Mouse (Mus musculus) testis, adult 2 months (tissue): ENCODE data around the gene Gm21969. TPM values are rescaled to one million over a fixed set of nuclear protein-coding genes. Genes with fewer than 3 reads are reported as not detected.

Experiments
- H3K27ac ChIP-seq: fragments of 200-500 bp; 2 replicates; pipeline ENCODE4 v1.5.1; 2012; ENCODE audit warnings: low read depth, low read length; ENCODE audit not compliant: control insufficient read depth, insufficient read depth
- H3K27me3 ChIP-seq: fragments of 200-500 bp; 2 replicates; pipeline ENCODE4 v1.6.1; 2012; ENCODE audit warnings: mild to moderate bottlenecking, low read length, moderate library complexity; ENCODE audit not compliant: control insufficient read depth, insufficient read depth
- H3K36me3 ChIP-seq: fragments of 200-500 bp; 2 replicates; pipeline ENCODE4 v1.6.1; 2012; ENCODE audit warnings: mild to moderate bottlenecking, low read length; ENCODE audit not compliant: control insufficient read depth, insufficient read depth
- H3K4me1 ChIP-seq: fragments of 200-500 bp; 2 replicates; pipeline ENCODE4 v1.6.1; 2012; ENCODE audit warnings: low read length; ENCODE audit not compliant: control insufficient read depth, insufficient read depth
- H3K4me3 ChIP-seq: fragments of 200-500 bp; 2 replicates; pipeline ENCODE4 v1.5.1; 2012; ENCODE audit warnings: low read depth, mild to moderate bottlenecking, low read length, moderate library complexity, mixed read lengths; ENCODE audit not compliant: control insufficient read depth
- CTCF ChIP-seq: fragments of 200-500 bp; IDR thresholded peaks from 2 replicates; pipeline ENCODE4 v1.5.1; 2012; ENCODE audit warnings: low read depth, mild to moderate bottlenecking, inconsistent platforms, low read length, moderate library complexity; ENCODE audit not compliant: control insufficient read depth, insufficient read depth, insufficient replicate concordance
- POLR2A ChIP-seq: fragments of 200-500 bp; IDR thresholded peaks from 2 replicates; pipeline ENCODE4 v1.6.1; 2012; ENCODE audit warnings: low read depth, mild to moderate bottlenecking, inconsistent platforms, low read length, moderate library complexity; ENCODE audit not compliant: control insufficient read depth
- polyA plus RNA-seq: library from polyadenylated mRNA; depleted of rRNA; stranded (reverse); fragments of >200 nt; gene quantifications from 2 replicates; pipeline ENCODE4 v1.2.3, GENCODE M21; 2012

Gm21969 gene
- polyA plus RNA-seq, 1 experiment: not detected

- no peak overlapping the region for H3K4me3 ChIP-seq
- H3K4me1 ChIP-seq: no peaks in the 10 kb centered on the region; the same call in 1 of the 2 replicates
- no peaks in the 10 kb centered on the region for H3K36me3 ChIP-seq
- no peak overlapping the region for H3K27ac ChIP-seq
- no peak for TF ChIP-seq CTCF
- no peak for TF ChIP-seq POLR2A
- H3K27me3 ChIP-seq: no peaks in the 10 kb centered on the region
Observed at GRCm38 (mm10) chr4:139587773-139588172, 15.2 kb upstream of the Gm21969 start.

GRCm38 (mm10) chr4:139589351-139590027 lies 13.5 kb upstream of the Gm21969 start:
- TF ChIP-seq CTCF (no peak), POLR2A (no peak)
- H3K36me3 ChIP-seq: no peaks in the 10 kb centered on the region
- no peak overlapping the region for H3K27ac ChIP-seq
- no peaks in the 10 kb centered on the region; the same call in 1 of the 2 replicates for H3K4me1 ChIP-seq
- H3K27me3 ChIP-seq: no peaks in the 10 kb centered on the region
- H3K4me3 ChIP-seq: no peak overlapping the region

DNA sequence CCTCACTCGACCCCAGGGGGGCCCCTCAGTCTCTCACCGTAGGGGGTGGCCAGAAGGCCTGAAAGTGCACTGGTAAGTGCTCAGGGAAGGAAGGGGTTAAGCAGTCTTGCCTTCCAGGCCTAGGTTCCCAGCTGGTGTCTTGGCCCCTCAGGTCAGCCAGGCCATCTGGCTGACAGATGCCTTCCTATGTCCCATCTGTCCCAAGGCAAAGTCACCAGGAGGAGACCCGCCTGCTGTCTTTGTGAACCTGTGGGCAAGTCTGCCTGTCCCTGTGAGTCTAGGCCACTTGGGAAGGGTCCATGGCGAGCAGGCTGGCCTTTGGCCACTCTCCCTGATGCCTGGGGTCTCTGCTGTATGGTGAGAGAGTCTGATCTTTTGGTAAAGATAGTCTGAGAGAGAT lies 12.5 kb upstream of the Gm21969 start:
- TF ChIP-seq CTCF (no peak), POLR2A (no peak)
- no peaks in the 10 kb centered on the region; the same call in 1 of the 2 replicates for H3K4me1 ChIP-seq
- H3K36me3 ChIP-seq: no peaks in the 10 kb centered on the region
- no peak overlapping the region for H3K27ac ChIP-seq
- H3K27me3 ChIP-seq: no peaks in the 10 kb centered on the region
- H3K4me3 ChIP-seq: no peak overlapping the region

GRCm38 (mm10) chr4:139592895-139593294 lies 10.1 kb upstream of the Gm21969 start:
- Histone ChIP-seq H3K4me1 (peaks cover 3% of the 10 kb centered on the region), H3K36me3 (no peaks in the 10 kb centered on the region), H3K4me3 (no peak overlapping the region), H3K27ac (no peak overlapping the region), H3K27me3 (no peaks in the 10 kb centered on the region)
- TF ChIP-seq CTCF: no peak
- TF ChIP-seq POLR2A: no peak

DNA sequence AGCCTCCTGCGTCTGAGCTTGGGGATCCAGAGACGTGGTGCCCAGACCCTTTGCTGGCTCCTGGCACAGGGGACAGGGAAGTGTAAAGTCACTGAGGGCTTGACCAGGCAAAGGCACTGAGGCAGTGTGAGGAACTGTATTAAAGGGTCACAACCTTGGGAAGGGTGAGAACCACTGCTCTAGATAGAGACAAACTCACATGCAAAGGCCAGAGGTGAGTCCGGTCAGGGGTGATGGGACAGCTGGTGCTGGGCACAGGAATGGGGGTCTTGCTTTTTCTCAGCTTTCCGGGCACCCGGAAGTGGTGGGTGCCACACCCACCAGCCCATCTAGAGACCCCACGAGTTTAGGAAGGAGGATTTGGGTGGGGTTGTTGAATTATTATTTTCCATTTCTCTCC lies 9.6 kb upstream of the Gm21969 start:
- H3K4me1 ChIP-seq: peaks cover 4% of the 10 kb centered on the region
- H3K27me3 ChIP-seq: no peaks in the 10 kb centered on the region
- TF ChIP-seq POLR2A (no peak), CTCF (no peak)
- H3K27ac ChIP-seq: no peak overlapping the region
- no peaks in the 10 kb centered on the region for H3K36me3 ChIP-seq
- H3K4me3 ChIP-seq: no peak overlapping the region

- TF ChIP-seq CTCF: no peak
- no peak for TF ChIP-seq POLR2A
- Histone ChIP-seq H3K27me3 (no peaks in the 10 kb centered on the region), H3K4me3 (no peak overlapping the region), H3K4me1 (peaks cover 7% of the 10 kb centered on the region), H3K27ac (no peak overlapping the region), H3K36me3 (no peaks in the 10 kb centered on the region)
Observed at GRCm38 (mm10) chr4:139594062-139594461, 8.9 kb upstream of the Gm21969 start.

DNA sequence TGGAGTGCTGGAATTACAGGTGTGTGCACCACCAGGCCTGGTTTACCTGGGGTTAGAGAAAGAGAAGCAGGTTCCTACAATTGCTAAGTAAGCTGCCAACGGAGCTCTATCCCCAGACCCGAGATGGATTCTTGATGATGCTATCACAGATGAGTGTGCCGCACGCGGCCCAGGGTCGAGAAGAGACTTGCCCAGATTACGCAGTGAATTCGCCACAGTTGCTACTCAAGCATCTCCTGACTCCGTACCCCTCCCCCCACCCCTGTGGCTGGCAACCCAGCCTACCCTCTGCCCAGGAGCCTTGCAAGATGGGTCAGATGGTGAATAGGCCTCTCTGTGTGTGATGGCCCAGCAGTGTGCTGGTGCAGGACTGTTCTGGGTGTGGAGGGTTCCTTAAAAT lies 6.3 kb upstream of the Gm21969 start:
- Histone ChIP-seq H3K4me3 (no peak overlapping the region), H3K4me1 (peaks cover 7% of the 10 kb centered on the region), H3K27ac (no peak overlapping the region), H3K36me3 (no peaks in the 10 kb centered on the region), H3K27me3 (no peaks in the 10 kb centered on the region)
- TF ChIP-seq CTCF: no peak
